Mouse (Mus musculus): ENCODE measurements around the gene Galnt7. TPM values are rescaled to one million over a fixed set of nuclear protein-coding genes. Genes with fewer than 3 reads are reported as not detected.

Galnt7 gene
- polyA plus RNA-seq, 1 experiment from 2014 or later: 3.8 TPM

Other genes with a start within 250 kb of the Galnt7 start
- gene Scrg1, start 197.1 kb downstream of the Galnt7 start, polyA plus RNA-seq (2015; fragmentation: Nextera tagmentation; extraction: Ambion mirVana): 0.35 TPM in 1 of 2 replicates, not detected in the other
- gene Sap30, start 165.2 kb downstream of the Galnt7 start, polyA plus RNA-seq (2015; fragmentation: Nextera tagmentation; extraction: Ambion mirVana): 13.6 and 13.9 TPM in 2 replicates
- gene Hmgb2, start 141.1 kb downstream of the Galnt7 start, polyA plus RNA-seq (2015; fragmentation: Nextera tagmentation; extraction: Ambion mirVana): 204 and 283 TPM in 2 replicates

All from liver, embryonic 15.5 days (tissue).